Mouse (Mus musculus) embryonic facial prominence, embryonic 12.5 days (tissue): ENCODE measurements around the gene Plekha7. TPM values are rescaled to one million over a fixed set of nuclear protein-coding genes. Genes with fewer than 3 reads are reported as not detected.

Source experiments
- ATAC-seq: fragments of 200-750 bp; cut with Nextera tagmentation; 2 replicates; pipeline ENCODE4 v1.8.0; 2017; ENCODE audit not compliant: insufficient number of reproducible peaks, insufficient read depth, low FRiP score, low TSS enrichment
- H3K27ac ChIP-seq: fragments of 300-500 bp; sonication (generic); 2 replicates; pipeline ENCODE4 v1.5.1; 2016; ENCODE audit warnings: mild to moderate bottlenecking
- H3K27me3 ChIP-seq: fragments of 300-500 bp; sonication (generic); 2 replicates; pipeline ENCODE4 v1.6.1; 2016; ENCODE audit warnings: mild to moderate bottlenecking, moderate library complexity
- H3K36me3 ChIP-seq: fragments of 300-500 bp; sonication (generic); 2 replicates; pipeline ENCODE4 v1.6.1; 2016; ENCODE audit warnings: mild to moderate bottlenecking
- H3K4me1 ChIP-seq: fragments of 300-500 bp; sonication (generic); 2 replicates; pipeline ENCODE4 v1.6.1; 2016
- H3K4me2 ChIP-seq: fragments of 300-500 bp; sonication (generic); replicated peaks from 2 replicates; pipeline ENCODE4 v1.6.1; 2016; ENCODE audit warnings: mild to moderate bottlenecking, moderate library complexity
- H3K4me3 ChIP-seq: fragments of 300-500 bp; sonication (generic); 2 replicates; pipeline ENCODE4 v1.5.1; 2016; ENCODE audit warnings: mild to moderate bottlenecking
- H3K9ac ChIP-seq: fragments of 300-500 bp; sonication (generic); 2 replicates; pipeline ENCODE4 v1.6.1; 2016; ENCODE audit warnings: mild to moderate bottlenecking, moderate library complexity
- H3K9me3 ChIP-seq: fragments of 300-500 bp; sonication (generic); 2 replicates; pipeline ENCODE4 v1.6.1; 2016; ENCODE audit warnings: mild to moderate bottlenecking, moderate library complexity
- WGBS: fragments of 180-500 bp; shearing (Covaris S2); methylation state at CpG from one replicate; pipeline ENCODE4 v1.1.7; 2016; 5-methylcytosine and 5-hydroxymethylcytosine counted together
- polyA plus RNA-seq: library from polyadenylated mRNA; unstranded; fragments of >200 nt; fragmentation: Nextera tagmentation; extraction: Ambion mirVana; gene quantifications from 2 replicates; pipeline ENCODE4 v1.2.1, GENCODE M21; 2016

The Plekha7 gene
- polyA plus RNA-seq, 1 experiment from 2014 or later: 9.3 TPM

DNA sequence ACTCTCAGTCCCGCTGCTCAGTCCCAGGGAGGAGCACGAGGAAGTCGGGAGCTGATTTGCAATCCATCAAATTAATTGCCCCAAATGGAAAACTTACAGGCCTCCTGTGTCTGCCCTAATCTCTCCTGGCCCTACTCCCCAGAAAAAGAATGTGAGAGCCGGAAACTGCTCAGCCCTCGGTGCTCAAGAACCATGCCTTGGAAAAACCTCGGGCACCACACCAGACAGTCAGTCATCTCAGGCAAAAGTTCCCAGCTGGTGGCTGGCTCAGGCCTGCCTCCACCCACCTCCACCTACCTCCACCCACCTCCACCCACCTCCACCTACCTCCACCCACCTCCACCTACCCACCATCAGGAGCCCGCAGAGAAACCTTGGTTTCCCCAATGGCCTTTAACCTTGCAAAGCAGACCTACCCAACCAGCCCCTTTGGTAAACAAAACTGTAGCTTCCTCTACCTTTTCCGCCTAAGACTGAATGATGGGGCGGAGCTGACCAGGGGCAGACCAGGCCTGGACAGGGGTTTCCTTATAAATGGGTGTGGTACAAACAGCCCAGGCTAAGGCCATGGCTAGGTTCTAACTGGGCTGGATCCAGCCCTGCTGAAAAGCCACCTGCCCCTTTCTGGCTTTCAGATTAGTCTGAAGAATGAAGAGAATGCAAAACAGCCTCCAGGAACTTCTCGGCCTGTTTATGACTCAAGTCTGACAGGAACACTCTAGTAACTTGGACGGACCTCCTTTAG lies 21.4 kb downstream of the Plekha7 start:
- H3K9me3 ChIP-seq: no peaks in the 10 kb centered on the region
- H3K4me2 ChIP-seq: no peak overlapping the region
- H3K4me1 ChIP-seq: no peaks in the 10 kb centered on the region
- no peak overlapping the region for H3K9ac ChIP-seq
- H3K27me3 ChIP-seq: no peaks in the 10 kb centered on the region
- no peaks in the 10 kb centered on the region for H3K36me3 ChIP-seq
- 47% methylated on average over 11 of the region's 11 CpGs for WGBS
- H3K4me3 ChIP-seq: no peak overlapping the region
- no peak for ATAC-seq
- H3K27ac ChIP-seq: no peak overlapping the region

DNA sequence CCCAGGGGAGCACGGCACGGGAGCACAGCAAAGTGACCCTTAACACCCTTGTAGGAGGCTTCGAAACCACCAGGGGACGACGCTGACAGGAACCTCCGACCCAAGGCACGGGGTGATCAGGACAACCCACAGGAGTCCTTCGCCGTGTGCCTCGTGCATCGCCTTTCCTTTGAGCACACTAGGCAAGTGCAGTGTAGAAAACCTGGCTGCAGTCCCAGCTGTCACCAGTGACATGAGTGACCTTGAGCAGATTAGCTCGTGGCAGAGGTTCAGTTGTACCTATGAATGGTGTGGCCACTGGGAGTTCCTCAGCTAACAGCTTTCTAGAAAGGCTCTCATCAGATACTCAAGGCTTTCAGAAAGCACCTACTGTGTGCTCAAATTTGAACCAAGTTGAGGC lies 22.0 kb downstream of the Plekha7 start:
- Histone ChIP-seq H3K36me3 (no peaks in the 10 kb centered on the region), H3K27ac (no peak overlapping the region), H3K4me2 (no peak overlapping the region), H3K27me3 (no peaks in the 10 kb centered on the region), H3K9ac (no peak overlapping the region), H3K9me3 (no peaks in the 10 kb centered on the region), H3K4me1 (no peaks in the 10 kb centered on the region), H3K4me3 (no peak overlapping the region)
- WGBS: 70% methylated on average over 12 of the region's 12 CpGs
- ATAC-seq: no peak

DNA sequence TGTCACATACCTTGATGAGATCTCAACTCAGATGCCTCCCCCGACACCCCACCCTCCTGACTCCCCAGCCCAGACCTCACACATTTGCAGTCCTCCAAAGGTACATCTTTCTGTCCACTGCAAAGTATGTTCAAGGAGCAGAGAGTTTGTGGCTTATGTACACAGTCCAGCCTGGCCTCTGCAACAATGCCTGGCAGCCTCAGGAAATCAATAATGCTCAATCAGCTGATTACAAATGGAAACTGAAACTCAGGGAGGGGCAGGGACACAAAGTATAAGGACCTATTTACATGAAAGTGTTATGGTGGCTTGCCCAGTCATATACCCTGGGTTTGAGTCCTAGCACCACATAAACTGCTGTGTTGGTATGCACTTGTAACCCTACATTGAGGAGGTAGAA lies 23.0 kb downstream of the Plekha7 start:
- H3K4me1 ChIP-seq: peaks cover 4% of the 10 kb centered on the region; the same call in 1 of the 2 replicates

DNA sequence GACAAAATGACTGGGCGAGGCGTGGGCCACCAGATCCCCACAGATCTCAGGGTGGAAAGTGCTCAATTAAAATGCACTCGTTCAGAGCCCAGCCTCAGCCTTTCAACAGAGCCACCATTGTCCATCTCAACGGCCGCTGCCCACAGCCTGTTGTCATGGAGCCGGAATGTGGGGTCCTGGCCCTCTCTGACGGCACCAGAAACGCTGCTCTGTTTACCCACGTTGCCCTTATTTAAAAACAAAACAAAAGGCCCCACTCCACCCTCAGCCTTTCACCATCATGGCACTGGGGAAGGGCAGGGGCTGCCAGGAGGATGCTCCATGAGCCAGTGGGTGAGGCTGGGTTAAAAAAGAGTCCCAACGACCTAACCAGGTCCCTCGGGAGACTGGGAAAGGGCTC lies 25.4 kb downstream of the Plekha7 start:
- Histone ChIP-seq H3K4me3 (no peak overlapping the region), H3K9ac (no peak overlapping the region), H3K36me3 (no peaks in the 10 kb centered on the region), H3K27ac (no peak overlapping the region), H3K4me1 (peaks cover 10% of the 10 kb centered on the region; the same call in 1 of the 2 replicates), H3K9me3 (no peaks in the 10 kb centered on the region), H3K4me2 (no peak overlapping the region), H3K27me3 (no peaks in the 10 kb centered on the region)
- WGBS: 11% methylated on average over 11 of the region's 11 CpGs
- ATAC-seq: no peak

More for the DNA sequence above, 23.0 kb downstream of the Plekha7 start:
- Histone ChIP-seq H3K36me3 (no peaks in the 10 kb centered on the region), H3K4me3 (no peak overlapping the region), H3K27me3 (no peaks in the 10 kb centered on the region), H3K27ac (no peak overlapping the region), H3K9ac (no peak overlapping the region), H3K9me3 (no peaks in the 10 kb centered on the region), H3K4me2 (no peak overlapping the region)
- WGBS: 79% methylated on average over 1 of the region's 1 CpGs
- ATAC-seq: no peak

DNA sequence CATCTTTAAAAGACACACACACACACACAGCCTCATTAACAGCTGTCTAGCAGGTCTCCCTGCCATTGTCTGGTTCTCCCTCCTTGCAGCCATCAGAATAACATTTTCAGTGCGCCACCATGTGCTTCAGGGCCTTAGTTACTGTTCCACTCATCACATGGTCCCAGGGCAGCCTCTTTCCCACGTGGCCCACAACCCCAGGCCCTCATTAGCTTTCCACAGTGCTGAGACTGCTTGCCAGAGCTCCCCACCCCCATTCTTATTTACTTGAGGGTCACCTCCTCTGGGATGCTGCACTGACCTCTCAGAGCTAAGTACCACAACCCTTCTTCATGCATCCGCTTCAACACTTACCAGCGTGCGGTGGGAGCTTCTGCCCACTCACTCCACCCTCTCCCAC lies 28.1 kb downstream of the Plekha7 start:
- no peak; the same call in 1 of the 2 replicates for ATAC-seq
- Histone ChIP-seq H3K4me3 (no peak overlapping the region), H3K36me3 (no peaks in the 10 kb centered on the region), H3K4me2 (no peak overlapping the region), H3K9me3 (no peaks in the 10 kb centered on the region), H3K9ac (no peak overlapping the region), H3K27me3 (no peaks in the 10 kb centered on the region), H3K27ac (no peak overlapping the region), H3K4me1 (peaks cover 10% of the 10 kb centered on the region; the same call in 1 of the 2 replicates)
- 37% methylated on average over 5 of the region's 5 CpGs for WGBS

DNA sequence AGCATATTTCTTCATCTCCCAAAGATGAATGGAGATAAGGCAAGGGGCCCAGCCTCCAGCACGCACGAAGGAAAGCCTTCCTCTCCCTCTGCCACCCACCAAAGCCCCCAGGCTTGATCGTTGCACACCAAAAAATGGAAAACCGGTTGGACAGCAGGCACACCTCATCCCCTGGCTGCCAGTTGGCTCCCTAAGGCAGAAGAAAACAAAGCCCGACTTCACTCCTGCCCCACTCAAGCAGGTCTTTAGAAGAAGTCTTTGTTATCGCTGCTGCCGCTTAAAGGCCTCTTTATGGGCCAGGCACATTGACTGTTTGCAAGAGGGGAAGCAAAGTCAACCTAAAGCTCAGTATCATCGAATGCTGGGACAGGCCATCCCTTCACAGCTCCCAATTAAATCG lies 29.9 kb downstream of the Plekha7 start:
- no peaks in the 10 kb centered on the region for H3K9me3 ChIP-seq
- H3K36me3 ChIP-seq: no peaks in the 10 kb centered on the region
- H3K9ac ChIP-seq: no peak overlapping the region
- no peaks in the 10 kb centered on the region for H3K27me3 ChIP-seq
- peaks cover 10% of the 10 kb centered on the region; the same call in 1 of the 2 replicates for H3K4me1 ChIP-seq
- no peak overlapping the region for H3K27ac ChIP-seq
- H3K4me2 ChIP-seq: no peak overlapping the region
- WGBS: 29% methylated on average over 9 of the region's 9 CpGs
- no peak for ATAC-seq
- no peak overlapping the region for H3K4me3 ChIP-seq

DNA sequence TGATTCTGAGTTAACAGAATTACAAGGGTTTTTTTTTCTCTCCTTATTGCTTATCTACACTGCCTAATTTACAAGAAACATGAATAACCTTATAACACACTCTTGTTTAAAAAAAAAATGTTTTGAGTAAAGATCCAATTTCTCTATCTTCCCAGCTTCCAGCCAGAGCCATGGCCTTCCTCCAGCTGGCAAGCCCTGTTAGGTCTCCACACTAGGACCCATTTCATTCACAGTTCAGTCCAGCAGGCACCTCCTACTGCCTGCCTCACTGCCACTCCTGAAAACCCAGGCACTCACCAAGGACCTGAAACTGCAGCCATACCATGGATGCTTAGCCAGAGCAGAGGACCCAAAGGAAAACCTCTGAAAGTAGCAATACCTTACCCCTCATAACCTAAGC lies 31.9 kb downstream of the Plekha7 start:
- Histone ChIP-seq H3K36me3 (no peaks in the 10 kb centered on the region), H3K9ac (no peak overlapping the region), H3K4me3 (no peak overlapping the region), H3K27me3 (no peaks in the 10 kb centered on the region), H3K4me1 (peaks cover 10% of the 10 kb centered on the region; the same call in 1 of the 2 replicates), H3K9me3 (no peaks in the 10 kb centered on the region), H3K27ac (no peak overlapping the region), H3K4me2 (no peak overlapping the region)
- no peak for ATAC-seq

DNA sequence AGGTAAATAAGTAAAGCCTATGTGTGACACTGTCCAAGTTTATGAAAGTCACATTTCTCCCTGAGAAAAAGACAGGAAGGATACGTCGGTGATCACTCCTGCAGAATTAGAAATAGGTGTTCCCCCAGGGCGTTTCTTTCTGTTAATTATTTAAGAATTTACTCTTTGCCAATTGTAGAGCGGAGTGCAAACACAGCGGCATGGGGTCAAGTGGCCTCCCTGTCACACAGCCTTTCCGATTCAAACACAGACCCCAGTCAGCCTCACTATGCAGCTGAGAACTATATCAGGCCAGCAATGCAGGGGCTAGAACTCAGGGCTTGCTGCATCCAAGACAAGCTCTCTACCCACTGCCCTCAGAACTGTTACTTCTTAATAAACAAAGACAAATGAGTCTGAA lies 35.1 kb downstream of the Plekha7 start:
- Histone ChIP-seq H3K9me3 (no peaks in the 10 kb centered on the region), H3K4me3 (no peak overlapping the region), H3K27me3 (no peaks in the 10 kb centered on the region), H3K36me3 (no peaks in the 10 kb centered on the region), H3K9ac (no peak overlapping the region), H3K4me1 (0 out of 2 replicates have a peak, but pooled peaks cover 6% of the 10 kb centered on the region), H3K4me2 (no peak overlapping the region), H3K27ac (no peak overlapping the region)
- no peak for ATAC-seq
- 74% methylated on average over 6 of the region's 6 CpGs for WGBS

DNA sequence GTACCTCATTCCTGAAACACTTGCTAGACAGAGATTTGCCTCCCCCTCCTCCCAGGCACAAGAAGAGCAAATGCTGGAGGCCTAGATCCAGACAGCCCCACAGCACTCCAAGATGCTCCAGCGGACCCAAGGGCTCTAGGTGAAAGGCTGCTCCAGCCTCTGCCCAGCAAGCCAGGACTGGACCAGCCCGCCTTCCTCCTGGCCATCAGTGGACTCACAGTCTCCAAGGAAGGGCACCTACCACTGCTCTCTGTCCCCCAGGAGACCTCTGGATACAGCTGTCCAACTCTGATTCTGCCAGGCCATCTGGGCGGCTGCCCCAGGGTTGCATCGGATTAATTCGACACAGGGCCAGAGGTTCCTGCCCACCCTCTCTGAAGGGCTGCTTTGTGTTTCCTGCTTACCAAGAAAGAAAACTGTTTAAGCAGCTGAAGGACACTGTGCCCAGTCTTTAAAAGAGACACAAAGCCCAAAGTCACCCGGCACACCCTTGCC lies 38.6 kb downstream of the Plekha7 start:
- WGBS: 44% methylated on average over 6 of the region's 6 CpGs
- no peak overlapping the region for H3K27ac ChIP-seq
- H3K4me1 ChIP-seq: 0 out of 2 replicates have a peak, but pooled peaks cover 6% of the 10 kb centered on the region

DNA sequence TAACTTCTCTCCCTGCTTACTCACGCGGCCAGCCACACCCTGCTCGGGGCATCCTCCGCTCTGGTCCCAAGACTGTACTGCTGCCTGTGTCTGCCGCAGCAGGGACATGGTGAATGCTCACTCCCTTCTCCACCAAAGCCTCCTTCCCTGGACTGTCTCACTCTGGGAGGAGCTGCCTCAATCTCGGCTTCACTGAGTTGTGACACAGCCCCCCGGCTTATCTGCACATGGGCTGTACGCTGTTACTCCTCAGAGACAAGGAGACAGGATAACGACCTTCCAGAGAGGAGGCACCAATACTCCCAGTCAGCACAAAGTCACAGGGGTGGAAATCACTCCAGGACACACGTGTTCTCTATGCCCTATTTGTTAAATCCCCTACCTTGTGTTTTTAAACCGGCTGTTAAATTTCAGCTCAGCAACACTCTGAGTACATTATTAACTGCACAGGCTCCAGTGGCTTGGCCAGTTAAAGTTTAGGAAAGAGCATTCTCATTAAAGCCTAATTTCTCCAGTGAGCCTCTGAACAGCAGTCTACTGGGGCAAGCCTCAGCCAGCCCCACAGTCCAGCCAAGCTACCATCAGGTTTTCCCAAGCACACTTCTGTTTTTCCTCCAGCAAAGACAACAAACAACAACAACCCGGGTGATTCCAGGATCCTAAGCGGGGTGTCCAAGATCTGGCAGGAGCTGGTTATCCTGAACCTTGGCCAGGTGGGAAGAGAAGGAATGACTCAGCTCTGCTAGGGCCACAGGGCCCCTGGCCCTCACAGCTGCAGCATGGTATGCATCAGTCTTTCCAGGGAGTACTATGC lies 39.9 kb downstream of the Plekha7 start:
- Histone ChIP-seq H3K27ac (no peak overlapping the region), H3K9me3 (no peaks in the 10 kb centered on the region)
- ATAC-seq: no peak

More for the DNA sequence above, 38.6 kb downstream of the Plekha7 start:
- no peaks in the 10 kb centered on the region for H3K36me3 ChIP-seq
- H3K4me2 ChIP-seq: no peak overlapping the region
- H3K9ac ChIP-seq: no peak overlapping the region
- H3K9me3 ChIP-seq: no peaks in the 10 kb centered on the region
- ATAC-seq: no peak
- H3K4me3 ChIP-seq: no peak overlapping the region
- H3K27me3 ChIP-seq: no peaks in the 10 kb centered on the region

DNA sequence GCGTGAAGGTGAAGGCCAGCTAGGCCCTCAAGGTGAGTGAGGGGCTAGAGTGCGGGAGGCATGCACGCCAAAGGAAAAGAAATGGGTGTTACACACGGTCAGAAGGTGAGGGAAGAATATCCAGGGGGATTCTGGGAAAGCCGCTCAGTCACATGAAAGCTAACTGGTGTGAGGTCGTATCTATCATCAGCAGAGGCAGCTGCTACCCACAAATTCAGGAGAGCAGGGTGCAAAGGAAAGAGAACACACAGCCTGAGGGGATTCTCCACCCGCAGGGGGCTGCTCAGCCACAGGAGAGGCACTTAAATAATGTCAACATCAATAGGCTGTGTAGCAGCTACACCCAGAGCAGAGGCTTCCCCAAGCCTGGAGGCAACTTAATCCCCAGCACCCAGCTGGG lies 44.9 kb downstream of the Plekha7 start:
- Histone ChIP-seq H3K27me3 (no peaks in the 10 kb centered on the region), H3K9me3 (no peaks in the 10 kb centered on the region)

More for the DNA sequence above, 39.9 kb downstream of the Plekha7 start:
- Histone ChIP-seq H3K4me1 (peaks cover 11% of the 10 kb centered on the region; the same call in 1 of the 2 replicates), H3K4me2 (no peak overlapping the region), H3K4me3 (no peak overlapping the region), H3K9ac (no peak overlapping the region), H3K27me3 (no peaks in the 10 kb centered on the region), H3K36me3 (no peaks in the 10 kb centered on the region)
- WGBS: 51% methylated on average over 13 of the region's 13 CpGs

More for the DNA sequence above, 44.9 kb downstream of the Plekha7 start:
- Histone ChIP-seq H3K4me2 (no peak overlapping the region), H3K4me1 (peaks cover 11% of the 10 kb centered on the region; the same call in 1 of the 2 replicates), H3K4me3 (no peak overlapping the region), H3K36me3 (no peaks in the 10 kb centered on the region), H3K27ac (no peak overlapping the region), H3K9ac (no peak overlapping the region)
- WGBS: 47% methylated on average over 7 of the region's 7 CpGs
- no peak for ATAC-seq
